Mouse (Mus musculus): ENCODE measurements around the gene Fndc3b.

The Fndc3b gene

DNA sequence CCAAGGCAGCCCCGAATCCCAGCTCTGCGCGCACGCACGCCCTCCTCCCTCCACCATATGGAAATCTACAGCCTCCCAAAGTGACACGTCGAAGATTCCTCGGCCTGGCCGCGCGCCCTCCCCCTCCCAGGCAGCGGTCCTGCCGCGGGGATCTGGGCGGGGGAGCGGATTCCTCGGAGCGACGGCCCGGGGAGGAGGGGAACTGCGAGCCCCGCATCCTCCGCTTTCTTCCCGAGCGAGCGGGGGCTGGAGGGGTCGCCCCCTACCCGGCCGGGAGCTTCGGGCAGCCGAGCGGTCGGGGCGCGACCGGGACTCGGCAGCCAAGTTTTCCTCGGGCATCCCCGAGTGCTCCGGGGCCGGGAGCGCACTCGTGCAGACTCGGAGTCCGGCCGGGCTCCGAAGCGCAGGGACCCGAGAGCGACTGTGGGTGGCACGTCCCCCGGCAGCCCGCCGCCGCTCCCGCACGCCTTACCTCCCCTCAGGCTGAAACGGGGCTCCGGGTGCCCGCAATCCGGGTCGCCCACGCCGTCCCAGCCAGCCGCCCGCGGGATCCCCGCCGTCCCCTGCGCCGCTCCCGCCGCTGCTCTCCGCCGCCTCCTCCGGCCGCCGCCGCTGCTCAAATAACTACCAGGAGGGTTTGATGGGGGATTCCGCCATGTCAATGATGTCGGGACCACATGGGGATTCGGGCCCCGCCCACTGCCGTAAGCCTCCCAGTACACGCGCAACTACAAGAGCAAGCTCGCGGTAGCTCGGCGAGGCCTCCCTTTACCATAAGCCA lies at the start of gene Fndc3b:
Gene Fndc3b, minus strand, starts transcription at position 660 of the 781 bp plus-strand sequence.
- peak; percentile 95 for DNase-seq (ENCODE audit: low spot score)

GRCm38 (mm10) chr3:27760278-27760677 lies 49.2 kb upstream of the Fndc3b start:
- no peak for DNase-seq (ENCODE audit: low spot score)

DNA sequence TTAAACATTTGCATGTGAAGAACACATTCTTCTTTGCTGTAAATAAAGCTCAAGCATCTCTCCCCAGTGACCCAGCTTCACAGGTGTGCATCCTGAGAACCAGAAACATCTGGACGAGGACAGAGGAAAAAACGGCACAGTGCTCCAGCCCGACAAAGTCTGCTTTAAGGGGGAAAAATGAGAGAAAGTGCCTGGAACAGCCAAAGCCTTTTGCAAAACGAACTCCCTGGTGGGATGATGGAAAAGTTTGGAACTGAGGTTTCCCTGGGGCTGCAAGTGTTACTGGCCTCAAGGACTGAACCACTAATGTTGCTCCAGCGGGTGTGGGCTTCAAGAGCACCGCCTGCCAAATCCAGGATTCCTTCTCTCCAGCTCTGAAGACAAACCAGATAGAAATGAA lies 47.9 kb upstream of the Fndc3b start:
- no peak for DNase-seq (ENCODE audit: low spot score)

GRCm38 (mm10) chr3:27751657-27752056 lies 40.5 kb upstream of the Fndc3b start:
- no peak for DNase-seq (ENCODE audit: low spot score)

- no peak for DNase-seq (ENCODE audit: low spot score)
Observed at GRCm38 (mm10) chr3:27751156-27751555, 40.0 kb upstream of the Fndc3b start.

DNA sequence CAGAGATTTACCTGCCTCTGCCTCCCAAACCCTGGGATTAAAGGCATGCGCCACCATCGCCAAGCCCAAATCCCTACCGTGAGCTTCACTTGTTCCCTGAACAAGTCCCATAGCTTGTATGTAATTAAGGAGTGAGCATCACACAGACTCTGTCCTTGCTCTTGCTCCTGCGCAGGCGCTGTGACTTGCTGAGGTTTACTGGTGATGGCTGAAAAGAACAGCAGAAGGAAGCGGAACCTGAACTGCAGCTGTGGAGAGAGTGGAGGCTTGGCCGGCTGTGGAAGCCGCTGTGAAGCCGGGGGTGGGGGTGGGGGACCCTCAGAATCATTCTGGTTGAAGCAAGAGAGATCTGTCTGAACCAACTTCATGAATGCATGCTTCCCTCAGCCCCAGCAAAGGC lies 34.5 kb upstream of the Fndc3b start:
- no peak for DNase-seq (ENCODE audit: low spot score)

GRCm38 (mm10) chr3:27744754-27745153 lies 33.6 kb upstream of the Fndc3b start:
- no peak for DNase-seq (ENCODE audit: low spot score)

GRCm38 (mm10) chr3:27743271-27744145 lies 32.4 kb upstream of the Fndc3b start:
- no peak for DNase-seq (ENCODE audit: low spot score)

GRCm38 (mm10) chr3:27742124-27742523 lies 31.0 kb upstream of the Fndc3b start:
- DNase-seq (ENCODE audit: low spot score): no peak

DNA sequence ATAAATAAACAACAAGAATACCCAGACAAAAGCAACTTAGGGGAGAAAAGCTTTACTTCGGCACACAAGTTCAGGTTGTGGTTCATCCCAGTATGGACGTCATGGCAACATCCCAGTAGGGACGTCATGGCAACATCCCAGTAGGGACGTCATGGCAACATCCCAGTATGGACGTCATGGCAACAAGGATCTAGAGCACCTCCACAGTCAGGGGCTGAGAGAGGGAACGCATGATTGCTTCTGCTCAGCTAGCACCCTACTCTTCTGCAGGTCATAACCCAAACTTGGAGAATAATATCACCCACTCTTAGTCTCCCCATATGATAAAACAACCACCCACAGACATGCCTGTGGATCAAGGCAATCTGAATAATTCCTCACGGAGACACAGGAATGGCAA lies 29.0 kb upstream of the Fndc3b start:
- DNase-seq (ENCODE audit: low spot score): peak; percentile 8

DNA sequence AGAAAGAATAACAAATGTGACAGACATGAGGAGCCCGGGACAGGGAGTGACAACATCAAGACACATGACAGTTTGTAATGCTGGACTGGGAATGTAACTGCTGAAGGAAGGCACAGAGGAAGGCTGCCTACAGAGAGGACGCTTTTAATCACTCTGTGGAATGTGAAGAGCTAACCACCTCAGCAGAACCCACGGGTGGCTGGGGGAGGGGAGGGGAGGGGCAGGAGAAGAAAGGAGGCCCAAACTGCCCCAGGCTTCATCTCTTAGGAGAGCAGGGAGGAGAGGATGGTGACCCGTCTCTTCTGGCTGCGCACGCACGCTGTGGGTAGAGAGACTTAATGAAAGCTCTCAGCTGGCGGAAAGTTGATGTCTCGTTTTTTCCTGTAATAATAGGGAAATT lies 25.1 kb upstream of the Fndc3b start:
- no peak for DNase-seq (ENCODE audit: low spot score)

DNA sequence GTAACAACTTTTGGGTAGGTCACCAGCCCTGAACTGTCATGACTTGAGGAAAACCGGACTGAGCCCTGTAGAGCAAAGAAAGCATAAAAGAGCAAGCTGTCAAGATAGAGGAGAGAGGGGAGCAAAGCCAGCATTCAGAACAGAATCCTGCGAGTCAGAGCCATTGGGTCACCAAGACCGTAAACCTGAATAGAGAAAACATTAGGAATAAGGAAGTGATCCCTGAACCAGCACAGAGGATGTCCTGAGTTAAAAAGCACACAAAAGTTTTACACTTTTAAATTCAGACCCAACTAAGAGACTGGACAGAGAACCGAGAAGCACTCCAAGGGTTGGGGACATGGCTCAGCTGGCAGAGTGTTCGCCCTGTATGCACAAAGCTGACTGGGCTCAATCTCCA lies 24.0 kb upstream of the Fndc3b start:
- no peak for DNase-seq (ENCODE audit: low spot score)

DNA sequence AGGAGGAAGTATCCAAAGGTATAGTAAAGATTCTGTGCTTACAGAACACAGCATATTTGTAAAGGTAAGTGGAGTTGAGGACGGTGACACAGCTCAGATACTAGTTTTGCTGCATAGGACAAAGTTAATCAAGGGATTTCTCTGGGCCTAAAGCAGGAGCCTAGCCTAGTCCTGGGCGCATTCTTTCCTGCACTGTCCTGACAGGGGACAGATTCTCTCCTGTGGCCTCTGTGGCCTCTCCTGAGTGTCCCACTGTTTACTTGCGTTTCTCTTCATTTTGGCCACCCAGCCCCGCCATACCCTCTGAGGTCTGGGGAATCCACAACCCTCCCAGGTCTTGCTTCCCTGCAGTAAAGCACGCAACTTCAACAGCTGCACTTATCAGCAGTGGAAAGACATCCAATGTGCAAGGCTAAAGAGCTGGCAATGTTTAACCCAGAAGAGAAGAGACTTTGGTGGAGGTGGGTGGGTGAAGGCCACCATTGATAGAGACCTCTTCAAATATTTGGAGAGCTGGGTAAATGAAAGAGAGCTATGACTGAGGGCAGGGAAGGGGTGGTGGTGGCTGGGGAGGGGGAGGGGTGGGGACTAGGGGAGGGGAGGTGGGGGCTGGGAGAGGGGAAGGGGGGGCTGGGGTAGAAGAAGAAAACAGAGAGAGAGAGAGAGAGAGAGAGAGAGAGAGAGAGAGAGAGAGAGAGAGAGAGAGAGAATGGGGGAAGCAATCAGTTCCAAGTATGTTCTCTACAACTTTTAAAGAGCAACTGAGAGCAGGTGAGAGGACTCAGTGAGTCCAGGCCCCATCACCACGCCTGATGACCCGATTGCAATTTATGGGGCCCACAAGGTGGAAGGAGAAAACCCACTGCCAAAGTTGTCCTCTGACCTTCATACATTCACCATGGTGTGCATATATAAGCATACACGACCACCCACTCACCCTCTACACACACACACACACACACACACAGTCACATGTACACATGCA lies 18.0 kb upstream of the Fndc3b start:
- no peak for DNase-seq (ENCODE audit: low spot score)

- DNase-seq (ENCODE audit: low spot score): no peak
Observed at GRCm38 (mm10) chr3:27728176-27728575, 17.1 kb upstream of the Fndc3b start.

DNA sequence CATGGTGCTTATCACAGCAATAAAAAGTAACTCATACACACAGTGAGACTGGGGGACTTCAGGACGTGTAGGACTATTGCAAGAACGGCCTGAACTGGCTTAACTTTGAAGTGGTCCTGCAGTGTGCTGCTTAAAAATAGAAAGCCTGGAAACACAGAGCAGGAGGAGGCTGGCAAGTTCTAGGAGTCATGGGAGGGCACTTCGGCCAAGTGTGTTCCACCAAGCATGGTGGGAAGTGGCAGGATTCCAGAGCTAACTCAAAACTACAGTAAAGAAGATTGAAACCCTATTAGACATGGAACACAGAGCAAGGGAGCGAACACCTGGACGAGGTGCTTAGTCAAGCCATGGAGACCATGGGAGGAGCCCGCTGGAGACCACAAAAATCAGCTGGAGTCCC lies 14.6 kb upstream of the Fndc3b start:
- no peak for DNase-seq (ENCODE audit: low spot score)

DNA sequence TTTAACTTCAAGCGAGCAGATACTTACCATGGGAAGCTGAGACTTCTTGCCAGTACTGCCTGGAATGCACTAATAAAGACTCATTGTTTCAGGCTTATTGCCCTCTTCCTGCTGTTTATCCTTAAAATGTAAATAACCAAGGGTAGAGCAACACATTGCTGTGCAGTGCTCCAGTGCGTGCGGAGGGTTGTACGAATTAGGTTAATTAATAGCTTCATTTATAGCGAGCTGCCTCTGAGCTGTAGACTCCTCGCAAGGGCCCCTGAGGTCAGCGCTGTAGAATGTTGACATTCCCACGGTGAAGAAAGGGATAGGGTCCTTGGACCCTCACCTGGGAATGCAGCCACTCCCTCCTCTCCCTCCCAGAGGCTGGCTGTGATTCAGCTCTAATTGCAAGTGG lies 13.1 kb upstream of the Fndc3b start:
- no peak for DNase-seq (ENCODE audit: low spot score)

- DNase-seq (ENCODE audit: low spot score): no peak
Observed at GRCm38 (mm10) chr3:27718829-27719365, 7.8 kb upstream of the Fndc3b start.

- no peak for DNase-seq (ENCODE audit: low spot score)
Observed at GRCm38 (mm10) chr3:27713971-27714370, 2.9 kb upstream of the Fndc3b start.

GRCm38 (mm10) chr3:27712421-27712820 lies 1.3 kb upstream of the Fndc3b start:
- no peak for DNase-seq (ENCODE audit: low spot score)

DNA sequence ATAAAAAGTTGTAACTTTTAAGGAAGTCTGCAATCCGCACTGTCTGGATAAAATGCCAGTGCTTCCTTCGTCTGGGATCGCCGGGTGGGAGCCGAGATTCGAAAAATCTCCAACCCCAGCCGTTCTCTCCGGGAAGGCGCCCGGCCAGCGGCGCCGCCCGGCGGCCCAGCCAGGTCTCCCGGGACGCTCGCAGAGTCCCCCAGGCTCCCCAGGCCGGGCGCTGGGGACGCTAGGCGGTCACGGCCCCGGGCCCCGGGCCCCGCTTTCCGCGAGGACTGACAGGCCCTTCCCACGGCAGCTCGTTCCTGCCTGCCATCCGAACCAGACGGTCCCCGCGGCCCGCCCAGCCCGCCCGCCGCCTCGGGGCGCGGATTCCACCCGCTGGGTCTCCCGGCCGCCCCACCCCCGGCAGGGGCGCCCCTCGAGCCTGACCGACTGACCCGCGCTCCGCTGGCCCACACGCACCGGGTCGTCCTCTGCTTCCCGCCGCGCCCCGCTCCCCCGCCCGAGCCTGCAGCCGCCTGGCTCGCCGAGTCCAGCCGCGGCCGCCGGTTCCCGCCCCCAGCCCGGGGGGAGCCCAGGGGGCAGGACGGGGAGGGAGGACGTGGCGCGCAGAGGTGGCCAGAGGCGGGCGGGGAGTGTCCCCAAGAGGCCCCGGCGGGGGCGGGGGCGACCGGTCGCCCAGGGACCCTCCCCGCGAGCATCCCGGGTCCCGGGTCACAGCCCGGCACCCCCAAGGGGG lies 1.0 kb downstream of the Fndc3b start:
- peak; percentile 33 for DNase-seq (ENCODE audit: low spot score)
